Mouse (Mus musculus): ENCODE measurements around the gene AL732309.1.
A peak's percentile ranks its signal among the peaks of the same experiment; 100 is the strongest.

DNA sequence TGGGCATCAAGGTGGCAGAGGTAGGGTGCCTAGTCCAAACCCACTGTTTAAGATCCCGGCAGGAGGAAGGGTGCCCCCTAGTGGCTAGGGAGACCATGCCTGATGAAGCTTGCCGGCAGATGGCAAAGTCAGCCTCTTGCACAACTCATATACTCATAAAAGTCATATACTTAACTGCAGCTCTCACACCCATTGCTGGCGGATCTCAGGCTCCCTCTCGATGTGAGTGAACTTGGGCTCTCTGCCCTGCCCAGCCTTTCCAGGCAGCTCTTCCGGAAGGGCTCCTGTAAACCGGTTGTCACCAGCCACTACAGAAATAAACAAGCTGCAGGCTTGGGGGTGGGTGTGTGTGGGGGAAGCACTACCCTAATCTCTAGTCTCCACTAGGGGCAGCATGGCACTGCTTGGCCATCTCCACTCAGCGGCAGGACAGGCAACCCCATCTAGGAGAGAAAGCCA, 18.2 kb downstream of the AL732309.1 start:
- TF ChIP-seq CTCF (IDR thresholded peaks at IDR 0.05) (peak; percentile 83), EP300 (IDR thresholded peaks at IDR 0.05; ENCODE audit: insufficient read depth, low read depth, low read length) (peak; percentile 63; the same call in 1 of the 2 replicates), POLR2A (IDR thresholded peaks at IDR 0.05; ENCODE audit: insufficient read depth, low read depth, low read length) (no peak)

Measured in heart, adult 2 months (tissue).